Mouse (Mus musculus) T-helper 1 cell (primary cell): ENCODE measurements at regions not wholly inside any gene's neighbourhood (a gene's known extent, or its start where the extent isn't known, plus 50 kb on each side); places are given as distances from the start of the nearest gene placed in this dataset.

Experiments
- in situ Hi-C: fragments of 300-600 bp; cut with MboI, MseI; formaldehyde crosslinking; loops from one replicate; pipeline ENCODE4 v1.15.1; 2025; ENCODE audit warnings: high pct_unique_total_duplicates

GRCm38 (mm10) chr14:100458727-100459447 is 174.4 kb upstream of the Klf12 start:
- in situ Hi-C loops: no loop called here

DNA sequence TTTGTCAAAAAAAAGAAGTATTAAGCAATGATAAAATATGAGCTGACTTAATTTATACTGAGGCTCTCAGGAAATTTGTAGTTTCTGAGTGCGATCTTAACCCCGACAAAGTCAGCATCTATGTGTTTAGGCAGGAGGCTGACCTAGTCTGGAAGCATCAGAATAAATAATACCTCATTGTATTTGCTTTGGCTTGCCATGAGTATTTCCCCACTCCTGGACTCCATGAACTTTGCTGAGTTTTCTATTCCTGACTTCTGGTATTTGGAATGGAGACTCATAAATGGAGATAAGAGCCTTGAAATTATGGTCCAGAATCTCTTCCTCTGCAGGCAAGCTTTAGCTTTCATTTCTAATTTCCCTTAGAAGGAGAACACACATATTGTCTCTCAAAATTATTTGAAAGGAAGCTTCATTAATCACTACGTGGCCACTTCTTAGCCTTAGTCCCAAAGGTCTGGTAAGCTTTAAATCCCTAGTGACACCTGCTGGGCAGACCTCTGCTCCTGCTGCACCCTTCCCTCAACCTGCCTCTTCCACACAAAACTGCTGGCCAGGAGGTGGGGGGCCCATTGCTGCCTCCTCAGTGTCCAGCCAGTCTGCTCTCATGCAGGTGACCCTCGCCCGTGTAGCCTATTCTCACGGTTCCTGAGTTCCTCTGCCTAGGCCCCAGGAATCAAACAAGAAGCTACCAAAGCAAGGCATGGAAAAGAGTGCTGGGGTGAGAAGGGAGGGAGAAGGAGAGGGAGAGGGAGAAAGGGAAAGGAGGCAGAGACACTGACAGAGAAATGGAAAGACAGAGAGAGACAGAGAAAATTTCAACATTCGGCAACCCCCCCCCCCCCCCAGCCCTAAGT is 173.6 kb upstream of the Klf12 start:
- in situ Hi-C loops: no loop called here

DNA sequence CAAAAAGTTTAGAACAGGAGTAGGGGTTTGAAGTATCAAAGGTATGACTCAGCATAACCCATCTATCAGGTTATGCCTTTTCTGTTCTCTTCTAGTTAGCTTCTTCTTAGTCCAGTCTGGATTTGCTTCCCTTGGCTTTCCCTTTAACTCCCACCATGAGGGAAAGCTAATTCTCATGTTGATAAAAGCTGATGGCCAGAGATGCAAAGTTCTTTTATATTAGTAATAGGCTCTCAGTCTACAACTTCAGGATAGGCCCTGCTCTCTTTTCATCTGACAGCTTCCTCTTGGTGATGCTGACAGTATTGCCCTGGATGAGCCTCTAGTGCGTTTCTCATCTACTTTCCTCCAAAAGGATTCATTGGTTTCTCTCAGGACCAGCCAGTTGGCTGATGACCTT is 161.7 kb upstream of the Klf12 start:
- in situ Hi-C loops: loop anchor here (10.0 kb wide), 1 partner anchor 1341 kb away; no protein-coding TSS in a partner anchor

GRCm38 (mm10) chr14:100444848-100445247 is 160.4 kb upstream of the Klf12 start:
- in situ Hi-C loops: loop anchor here (10.0 kb wide), 1 partner anchor 1340 kb away; no protein-coding TSS in a partner anchor

DNA sequence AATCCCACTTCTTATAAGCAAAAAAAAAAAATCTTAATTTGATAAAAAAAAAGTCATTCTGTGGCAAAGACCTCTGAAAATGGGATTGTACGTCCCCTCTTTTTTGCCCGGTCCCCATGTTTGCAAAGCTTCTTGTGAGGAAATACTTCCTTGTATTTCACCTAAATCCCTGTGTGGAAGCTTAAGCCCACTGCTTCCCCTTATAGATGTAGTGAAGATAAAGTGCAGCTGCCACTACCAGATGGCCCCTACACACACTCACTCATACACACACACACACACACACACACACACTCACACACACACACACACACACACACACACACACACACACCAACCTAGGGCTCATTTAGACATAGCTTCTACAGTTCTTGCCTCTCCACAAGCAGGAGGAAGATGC is 159.6 kb upstream of the Klf12 start:
- in situ Hi-C loops: loop anchor here (10.0 kb wide), 1 partner anchor 1339 kb away; no protein-coding TSS in a partner anchor

- in situ Hi-C loops: no loop called here
Observed at GRCm38 (mm10) chr14:100437552-100437951, 153.1 kb upstream of the Klf12 start.

- in situ Hi-C loops: no loop called here
Observed at GRCm38 (mm10) chr14:100429662-100430061, 145.2 kb upstream of the Klf12 start.

GRCm38 (mm10) chr14:100426399-100426798 is 141.9 kb upstream of the Klf12 start:
- in situ Hi-C loops: no loop called here

DNA sequence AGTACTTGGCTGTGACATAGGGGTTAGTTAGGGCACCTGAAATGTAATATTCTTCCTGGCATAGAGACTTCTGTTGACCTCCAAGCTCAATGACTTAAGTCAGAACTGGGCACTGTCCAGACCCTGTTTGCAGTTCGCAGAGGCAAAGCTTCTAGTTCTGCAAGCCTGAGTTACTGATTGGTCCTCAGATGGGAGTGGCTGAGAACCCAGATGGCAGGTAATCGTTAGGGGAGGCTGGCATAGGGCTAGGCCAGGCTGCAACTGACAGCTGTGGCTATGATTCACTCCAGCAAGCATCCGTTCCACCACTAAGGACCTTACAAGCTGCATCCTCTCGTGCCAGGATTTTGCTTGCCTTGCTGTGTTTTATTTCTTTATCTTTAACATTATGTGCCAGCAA is 139.3 kb upstream of the Klf12 start:
- in situ Hi-C loops: no loop called here

- in situ Hi-C loops: no loop called here
Observed at GRCm38 (mm10) chr14:100421666-100422065, 137.2 kb upstream of the Klf12 start.

DNA sequence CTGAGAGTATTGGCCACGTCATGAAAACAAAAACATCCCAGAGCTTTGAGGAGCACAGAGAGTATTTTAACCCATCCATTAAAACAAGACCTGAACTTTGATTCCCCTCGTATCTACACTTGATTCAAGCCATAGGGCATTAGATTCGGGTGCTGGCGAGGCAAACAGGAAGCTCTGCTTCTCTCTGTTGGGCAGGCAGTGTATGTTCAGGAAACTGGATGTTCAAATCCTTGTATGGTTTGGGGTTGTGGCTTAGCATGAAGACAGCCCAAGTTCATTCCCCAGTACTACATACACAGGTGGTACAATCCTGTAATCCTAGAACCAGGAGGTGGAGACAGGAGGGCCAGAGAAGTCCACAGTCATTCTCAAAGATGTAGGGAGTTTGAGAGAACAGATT is 130.6 kb upstream of the Klf12 start:
- in situ Hi-C loops: loop anchor here (10.0 kb wide), 1 partner anchor 60 kb away; no protein-coding TSS in a partner anchor

DNA sequence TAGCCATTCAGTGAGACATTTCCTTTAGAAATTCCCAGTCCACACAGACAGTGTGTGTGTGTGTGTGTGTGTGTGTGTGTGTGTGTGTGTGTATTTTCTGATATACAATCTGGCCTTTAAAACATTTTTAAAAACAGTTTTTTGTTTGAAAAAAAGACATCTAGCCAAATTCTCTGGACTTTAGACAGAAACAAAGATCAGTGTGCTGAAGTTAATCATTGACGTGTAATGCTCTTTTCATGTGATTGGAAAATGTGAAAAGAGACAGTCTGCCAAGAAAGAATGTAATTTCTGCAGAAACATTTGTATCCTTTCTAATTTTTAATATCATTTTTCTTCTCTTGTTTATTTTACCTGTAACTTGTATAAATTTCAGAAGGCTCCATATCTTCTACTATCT is 127.7 kb upstream of the Klf12 start:
- in situ Hi-C loops: loop anchor here (10.0 kb wide), 1 partner anchor 57 kb away; no protein-coding TSS in a partner anchor

DNA sequence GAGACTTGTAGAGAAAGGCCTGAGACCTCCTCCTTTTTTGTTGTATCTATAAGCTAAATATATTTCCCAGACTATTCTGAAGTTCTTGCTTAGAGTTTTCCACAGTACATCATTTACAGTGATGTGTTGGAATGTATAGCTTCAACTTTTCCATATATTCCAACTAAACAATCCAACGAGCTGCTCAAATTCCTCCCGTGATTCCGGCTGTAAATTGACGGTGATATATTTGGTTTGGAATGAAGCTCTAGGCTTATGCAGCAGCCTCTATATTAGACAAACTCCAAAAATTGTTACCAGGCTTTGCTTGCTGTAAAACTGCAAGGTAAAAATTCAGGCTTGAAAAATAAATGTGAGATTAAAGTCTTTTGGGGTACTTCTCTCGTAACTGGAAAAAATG is 112.7 kb upstream of the Klf12 start:
- in situ Hi-C loops: no loop called here

DNA sequence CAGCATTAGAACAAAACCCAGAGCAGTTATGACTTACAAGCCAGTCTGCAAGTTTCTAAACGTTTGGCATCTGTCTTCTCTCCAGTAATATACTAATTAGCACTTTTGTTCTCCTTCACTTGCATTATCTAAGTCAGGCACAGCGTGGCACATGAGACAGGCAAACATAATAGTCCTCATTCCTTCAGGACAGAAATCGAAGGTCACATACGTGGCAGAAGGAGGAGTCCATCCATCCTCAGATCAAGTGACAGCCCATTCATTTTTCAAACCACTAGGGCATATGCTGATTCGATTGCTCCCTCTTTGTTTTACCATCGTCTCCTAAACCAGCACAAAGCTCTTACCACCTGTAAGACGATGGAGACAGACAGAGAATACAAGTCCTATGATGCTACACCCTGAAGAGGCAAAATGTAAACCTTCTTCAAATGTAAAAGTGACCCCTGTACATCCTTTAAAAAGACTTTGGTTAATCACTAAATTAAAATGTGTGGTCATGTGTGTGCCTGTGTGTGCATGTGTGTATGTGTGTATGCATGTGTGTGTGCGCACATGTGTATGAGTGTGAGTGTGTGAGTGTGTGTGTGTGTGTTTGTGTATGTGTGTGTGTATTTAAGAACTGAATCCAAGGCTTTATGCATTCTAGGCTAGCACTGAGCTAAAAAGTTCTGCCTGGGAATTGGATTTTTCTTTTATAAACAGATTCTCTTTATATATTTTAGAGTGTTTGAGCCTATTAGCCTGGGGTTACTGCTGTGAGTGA is 90.9 kb upstream of the Klf12 start:
- in situ Hi-C loops: no loop called here

DNA sequence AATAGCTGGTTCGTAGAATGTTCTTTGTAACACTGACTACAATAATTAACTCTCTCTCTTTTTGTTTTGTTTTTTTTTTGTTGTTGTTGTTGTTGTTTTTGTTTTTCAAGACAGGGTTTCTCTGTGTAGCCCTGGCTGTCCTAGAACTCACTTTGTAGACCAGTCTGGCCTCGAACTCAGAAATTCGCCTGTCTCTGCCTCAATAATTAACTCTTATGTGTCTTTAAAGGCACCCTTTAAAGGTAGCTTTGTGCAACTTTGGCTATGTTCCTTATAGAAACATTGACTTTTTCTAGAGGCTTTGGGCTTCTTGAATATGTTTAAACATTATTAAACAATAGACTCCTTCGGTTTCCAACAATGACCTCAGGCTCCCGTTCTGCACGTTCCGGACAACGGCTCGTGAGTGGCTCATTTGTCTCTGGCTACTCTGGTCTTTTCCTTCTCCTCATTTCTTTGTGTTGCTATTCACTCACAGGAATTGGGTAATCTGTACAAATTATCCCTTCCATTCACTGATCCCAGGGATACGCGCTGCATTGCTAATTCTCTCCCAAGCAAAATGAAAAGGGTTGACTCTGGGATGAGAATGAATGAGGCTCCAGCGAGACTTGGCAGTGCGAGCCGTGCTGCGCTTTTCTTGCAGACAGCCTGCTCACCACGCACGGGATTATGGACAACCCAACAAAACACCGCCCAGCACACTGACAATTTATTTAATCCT is 90.2 kb upstream of the Klf12 start:
- in situ Hi-C loops: no loop called here

- in situ Hi-C loops: no loop called here
Observed at GRCm38 (mm10) chr14:100366234-100366864, 81.9 kb upstream of the Klf12 start.

- in situ Hi-C loops: no loop called here
Observed at GRCm38 (mm10) chr14:100362786-100363185, 78.3 kb upstream of the Klf12 start.

GRCm38 (mm10) chr14:100361346-100362029 is 77.0 kb upstream of the Klf12 start:
- in situ Hi-C loops: no loop called here

- in situ Hi-C loops: loop anchor here (10.0 kb wide), 2 partner anchors 55 to 1595 kb away; no protein-coding TSS in a partner anchor
Observed at GRCm38 (mm10) chr14:100359881-100360280, 75.4 kb upstream of the Klf12 start.

DNA sequence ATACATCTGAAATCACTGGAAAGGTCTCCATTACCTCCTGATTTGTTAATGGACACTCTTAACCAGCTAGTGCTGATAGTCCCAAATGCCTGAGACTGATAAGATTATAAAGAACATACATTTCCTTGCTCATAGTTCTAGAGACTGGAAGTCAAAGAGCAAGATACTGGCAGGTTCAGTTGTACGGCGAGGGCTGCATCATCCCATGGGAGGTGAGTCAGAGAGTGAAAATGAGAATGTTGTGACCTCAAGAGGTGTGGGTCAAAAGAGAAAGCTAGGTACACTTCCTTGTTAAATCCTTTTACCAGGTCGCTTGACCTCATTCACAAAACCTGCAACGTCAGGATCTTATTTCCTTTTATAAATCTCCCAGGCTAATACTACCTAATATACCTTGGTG is 72.7 kb upstream of the Klf12 start:
- in situ Hi-C loops: loop anchor here (10.0 kb wide), 2 partner anchors 58 to 1598 kb away; no protein-coding TSS in a partner anchor
